Mouse (Mus musculus) layer of hippocampus, postnatal 10 days (tissue): ENCODE data around the gene Slc35b1. TPM values are rescaled to one million over a fixed set of nuclear protein-coding genes. Genes with fewer than 3 reads are reported as not detected.

Source experiments
- DNase-seq, 2 experiments: peaks; one replicate each; pipeline ENCODE4 v3.0.0; 2021; ENCODE audit warnings: low spot score in 2 of 2
- total RNA-seq, 2 experiments: library from RNA; stranded (reverse); gene quantifications; 2 replicates each; pipeline ENCODE4 v1.2.3; 2021

Gene Slc35b1
- total RNA-seq, 2 experiments from 2014 or later = 75.0 to 81.6 TPM

DNA sequence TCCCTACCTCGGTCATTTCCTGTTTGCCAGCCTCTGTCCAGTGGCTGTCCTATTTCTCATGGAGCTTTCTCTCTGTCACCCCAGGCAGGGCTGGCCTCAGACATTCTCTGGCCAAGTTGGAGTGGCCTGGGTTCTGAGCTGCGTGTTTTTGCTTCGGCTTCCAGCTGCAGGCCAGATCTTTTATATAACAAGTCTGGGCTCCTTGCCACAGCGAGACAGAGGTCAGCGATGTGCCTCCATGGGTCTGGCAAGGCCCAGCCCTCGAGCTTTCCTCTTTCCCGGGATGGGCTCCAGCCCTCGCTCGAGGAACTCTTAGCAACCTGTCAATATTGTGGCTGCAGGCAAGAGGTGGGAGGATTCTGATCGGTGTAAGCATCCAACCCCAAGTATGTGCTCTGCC lies 18.9 kb upstream of the Slc35b1 start:
- peak; percentile 65 to 73 for DNase-seq

DNA sequence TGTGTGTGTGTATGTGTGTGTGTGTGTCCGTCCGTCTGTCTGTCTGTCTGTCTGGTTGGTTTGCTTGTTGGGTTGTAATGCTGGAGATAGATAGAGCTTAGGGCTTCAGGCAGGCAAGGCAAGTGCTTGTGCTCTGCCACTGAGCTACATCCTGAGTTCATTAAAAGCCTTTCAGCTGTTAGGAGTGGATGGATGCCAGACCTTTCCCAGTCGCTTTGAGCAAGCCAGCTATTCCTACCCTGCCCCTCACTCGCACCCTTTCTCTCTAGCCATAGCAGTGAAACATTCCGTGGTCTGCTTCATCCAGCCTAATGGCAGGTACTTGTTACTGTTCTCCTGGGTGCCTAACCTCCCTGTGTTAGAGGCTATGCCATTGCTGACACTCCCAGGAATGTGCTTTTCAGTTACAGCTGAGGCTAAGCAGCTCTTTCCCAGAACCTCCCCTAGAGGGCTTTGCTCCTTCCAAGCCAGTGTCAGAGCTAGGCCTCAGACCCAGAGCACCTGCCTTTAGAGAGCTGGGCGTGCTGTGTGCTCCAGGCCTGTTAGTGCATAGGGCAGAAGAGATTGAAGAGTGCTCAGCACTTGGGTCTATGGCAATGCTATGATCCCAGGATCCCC lies 18.1 kb upstream of the Slc35b1 start:
- DNase-seq = peak in 1 of 2 experiments; percentile 35

DNA sequence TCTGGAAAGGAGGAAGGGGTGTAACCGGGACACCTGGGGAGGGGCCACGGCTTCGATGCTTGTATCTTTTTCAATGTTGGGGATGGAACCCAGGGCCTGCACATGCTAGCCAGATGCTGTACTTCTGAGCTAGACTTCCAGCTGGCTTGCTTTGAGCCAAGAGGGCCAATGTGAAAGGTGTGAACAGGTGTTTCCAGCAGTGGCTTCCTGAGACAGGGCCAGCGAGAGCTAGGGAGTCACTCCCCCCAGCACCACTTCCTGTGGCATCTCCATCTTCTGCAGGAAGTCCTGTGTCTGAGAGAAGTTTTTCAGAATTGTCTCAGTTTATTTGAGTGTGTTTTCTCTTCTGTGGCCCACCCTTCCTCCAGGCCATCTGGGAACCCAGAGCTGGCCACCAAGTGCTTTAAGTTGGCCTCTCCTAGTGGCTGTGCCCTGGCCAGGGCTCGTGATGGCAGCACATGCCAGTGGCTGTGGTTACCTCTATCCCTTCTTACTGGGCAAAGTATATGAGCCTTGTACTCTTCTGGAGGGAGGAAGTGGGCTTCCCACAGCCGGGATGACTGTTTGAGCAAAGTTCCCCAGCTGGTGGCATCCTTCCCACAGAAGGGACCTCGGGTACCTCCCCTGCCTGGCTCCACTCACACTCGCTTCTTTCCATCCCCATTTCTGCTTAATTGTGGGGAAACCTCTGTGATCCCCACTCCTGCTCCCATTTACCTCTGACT lies 17.3 kb upstream of the Slc35b1 start:
- DNase-seq = no peak

DNA sequence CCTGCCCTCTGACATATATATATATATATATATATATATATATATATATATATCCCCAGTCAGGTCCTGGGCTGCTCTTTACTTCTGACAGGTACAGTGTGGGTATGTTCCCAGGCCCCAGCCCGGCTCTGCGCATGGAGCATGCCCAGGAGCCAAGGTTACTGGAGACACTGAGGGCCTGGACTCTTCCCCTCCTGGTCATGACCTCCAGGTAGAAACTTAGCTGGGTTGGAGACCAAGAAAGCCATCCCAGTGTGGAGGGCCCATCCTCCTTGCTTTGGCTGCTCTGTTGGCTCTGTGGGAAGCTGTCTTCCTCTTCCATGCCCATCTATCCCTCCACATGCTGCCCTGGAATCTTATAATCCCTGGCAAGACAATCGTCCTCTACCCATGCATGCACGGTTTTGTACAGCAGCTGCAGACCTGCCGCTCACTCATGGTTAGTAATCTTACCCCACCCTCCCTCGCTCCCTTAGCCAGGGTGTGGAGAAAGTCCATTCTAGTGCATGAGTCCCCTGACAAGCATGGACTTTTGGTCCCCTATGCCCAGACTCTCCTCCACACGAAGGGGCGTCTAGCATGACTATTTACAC lies 16.2 kb upstream of the Slc35b1 start:
- DNase-seq = no peak

- DNase-seq = no peak
Measured at GRCm38 (mm10) chr11:95368871-95369270, 15.6 kb upstream of the Slc35b1 start.

- peak; percentile 37 to 48 for DNase-seq
Measured at GRCm38 (mm10) chr11:95369964-95370890, 14.3 kb upstream of the Slc35b1 start.

GRCm38 (mm10) chr11:95371182-95371581 lies 13.3 kb upstream of the Slc35b1 start:
- DNase-seq = no peak

GRCm38 (mm10) chr11:95378926-95379325 lies 5.6 kb upstream of the Slc35b1 start:
- no peak for DNase-seq

- no peak for DNase-seq
Measured at GRCm38 (mm10) chr11:95379552-95379951, 4.9 kb upstream of the Slc35b1 start.

GRCm38 (mm10) chr11:95380711-95381110 lies 3.8 kb upstream of the Slc35b1 start:
- DNase-seq = no peak

DNA sequence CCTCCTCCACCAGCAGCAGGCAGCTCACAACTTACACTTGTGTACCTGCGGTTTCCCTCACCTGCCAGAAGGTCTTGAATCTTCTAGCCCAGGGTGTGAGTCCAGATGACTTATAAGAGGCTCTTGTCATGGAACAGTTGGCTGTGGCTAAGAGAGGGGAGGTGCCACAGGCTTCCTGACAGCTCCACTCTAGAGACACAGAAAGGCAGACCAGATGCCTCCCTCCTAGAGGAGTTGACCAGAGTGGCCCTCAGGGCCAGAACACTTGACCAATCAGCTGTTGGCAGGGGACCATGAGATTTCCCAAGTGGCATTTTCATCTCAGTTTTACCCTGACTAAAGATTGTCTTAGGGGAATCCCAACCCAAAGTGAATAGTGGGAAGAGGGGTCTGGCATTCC lies 3.3 kb upstream of the Slc35b1 start:
- no peak for DNase-seq

GRCm38 (mm10) chr11:95383331-95383986 lies 1.0 kb upstream of the Slc35b1 start:
- no peak for DNase-seq

GRCm38 (mm10) chr11:95384004-95384318 lies 531 bp upstream of the Slc35b1 start:
- no peak for DNase-seq

DNA sequence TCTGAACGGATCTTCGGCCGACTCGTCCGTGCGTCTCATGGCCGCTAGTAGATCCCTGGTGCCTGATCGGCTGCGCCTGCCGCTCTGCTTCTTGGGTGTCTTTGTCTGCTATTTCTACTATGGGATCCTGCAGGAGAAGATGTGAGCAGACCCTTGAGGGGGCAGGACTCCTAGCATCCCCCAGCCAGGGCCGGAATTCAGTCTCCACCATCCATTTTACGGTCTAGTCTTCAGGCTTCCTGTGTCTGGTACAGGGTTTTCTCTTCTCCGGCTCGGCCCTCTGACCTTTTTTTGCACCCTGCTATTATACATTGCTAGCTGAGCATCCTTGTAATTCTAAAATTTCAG lies 455 bp downstream of the Slc35b1 start:
- no peak for DNase-seq

GRCm38 (mm10) chr11:95387354-95387753 lies 2.9 kb downstream of the Slc35b1 start:
- no peak for DNase-seq

DNA sequence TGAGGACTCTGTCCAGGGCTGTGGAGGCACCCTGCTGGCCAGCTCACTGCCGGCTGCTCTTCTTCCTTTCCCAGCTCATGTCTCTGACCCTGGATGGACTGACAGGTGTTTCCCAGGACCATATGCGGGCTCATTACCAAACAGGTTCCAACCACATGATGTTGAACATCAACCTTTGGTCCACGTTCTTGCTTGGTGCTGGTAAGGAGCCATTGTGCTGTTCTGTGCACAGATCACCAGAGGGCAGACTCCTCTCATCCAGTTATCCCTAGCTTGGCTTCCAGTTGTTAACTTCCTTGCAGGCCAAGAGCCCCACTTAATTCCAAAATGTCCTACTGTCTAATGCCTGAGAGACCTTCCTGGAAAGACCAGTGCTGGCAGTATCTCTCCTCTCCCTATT lies 4.5 kb downstream of the Slc35b1 start:
- no peak for DNase-seq

GRCm38 (mm10) chr11:95390420-95390819 lies 5.9 kb downstream of the Slc35b1 start:
- DNase-seq = no peak

DNA sequence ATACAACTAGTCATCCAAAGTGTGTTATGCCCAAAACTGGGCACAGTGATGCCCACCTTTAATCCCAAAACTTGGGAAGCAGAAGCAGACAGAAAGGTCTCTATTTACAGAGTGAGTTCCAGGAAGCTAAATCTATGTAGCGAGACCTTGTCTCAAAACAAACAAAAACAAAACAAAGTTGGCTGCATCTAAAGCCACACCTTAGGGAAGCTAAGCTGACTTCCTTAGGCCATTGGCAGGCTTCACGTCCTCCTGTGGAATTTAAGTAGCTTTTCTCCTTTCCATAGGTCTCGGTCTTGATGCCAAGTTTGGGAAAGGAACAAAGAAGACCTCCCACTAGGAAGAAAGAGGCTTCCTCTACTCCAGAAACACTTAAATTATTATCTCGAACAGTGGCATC lies 6.7 kb downstream of the Slc35b1 start:
- no peak for DNase-seq

GRCm38 (mm10) chr11:95391743-95392142 lies 7.3 kb downstream of the Slc35b1 start:
- DNase-seq = peak; percentile 46 to 59

DNA sequence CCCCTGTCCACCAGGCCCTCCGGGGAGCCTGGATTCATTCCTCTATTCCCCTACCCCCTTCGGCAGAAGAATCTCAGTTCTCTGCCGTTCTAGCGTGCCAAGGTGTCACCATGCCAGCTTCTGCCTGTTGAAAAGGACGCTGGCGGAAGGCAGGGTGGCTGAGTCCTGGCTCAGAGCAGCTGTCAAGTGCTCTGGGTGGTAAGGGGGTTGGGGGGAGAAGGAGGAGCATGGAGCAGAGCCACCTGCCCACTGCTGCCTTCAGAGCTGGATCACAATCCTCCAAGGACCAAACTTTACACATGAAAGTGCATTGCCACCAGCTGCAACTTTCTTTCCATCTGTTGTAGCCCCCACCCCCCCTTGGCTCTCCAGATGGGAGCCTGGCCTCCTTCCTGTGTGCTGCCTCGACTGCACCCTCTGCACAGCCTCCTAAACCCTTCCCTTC lies 7.8 kb downstream of the Slc35b1 start:
- peak; percentile 74 to 81 for DNase-seq
